Mouse (Mus musculus) spleen, postnatal 4 days (tissue): ENCODE measurements around the gene Scamp4.

Experiments
- DNase-seq, 2 experiments: peaks; one replicate each; pipeline ENCODE4 v3.0.0; 2022; ENCODE audit warnings: low spot score in 2 of 2

Gene Scamp4

DNA sequence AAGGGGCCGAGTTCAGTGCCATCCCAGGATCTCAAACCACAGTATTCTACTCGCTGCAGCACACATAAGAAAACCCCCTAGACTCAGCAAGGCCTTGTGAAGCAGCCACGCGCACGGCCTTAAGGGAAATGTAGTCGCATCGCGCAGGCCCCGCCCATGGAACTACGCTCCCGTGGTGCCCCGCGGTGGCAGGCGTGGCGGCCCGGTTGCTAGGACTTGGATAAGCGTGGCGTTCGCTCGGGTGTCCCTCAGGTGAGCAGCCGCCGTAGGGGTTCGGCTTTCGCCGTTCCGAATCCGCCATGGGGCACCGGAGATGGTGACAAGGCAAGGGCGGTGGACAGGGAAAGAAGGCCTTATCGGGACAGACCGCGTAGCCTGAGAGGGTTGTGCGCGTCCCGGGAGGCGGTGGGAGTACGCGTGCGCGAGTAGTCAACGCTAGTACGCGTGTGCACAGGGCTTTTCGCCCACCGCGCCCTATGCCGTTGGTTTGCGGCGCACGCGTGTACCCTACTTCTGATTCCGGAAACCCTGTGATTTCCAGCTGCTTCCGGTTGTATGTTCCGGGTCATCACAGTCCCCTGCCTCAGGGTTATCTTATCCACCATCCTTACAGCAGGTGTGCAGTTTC is at the start of gene Scamp4, which contains the start of gene Adat3:
Scamp4 (plus strand) TSS at position 175 of the 628 bp plus-strand sequence.
Adat3 (plus strand) TSS at position 183 of the 628 bp plus-strand sequence.
- DNase-seq, result peak; percentile 92 to 96

GRCm38 (mm10) chr10:80553575-80553974 is 49.1 kb upstream of the Scamp4 start:
- peak; percentile 78 to 84 for DNase-seq

DNA sequence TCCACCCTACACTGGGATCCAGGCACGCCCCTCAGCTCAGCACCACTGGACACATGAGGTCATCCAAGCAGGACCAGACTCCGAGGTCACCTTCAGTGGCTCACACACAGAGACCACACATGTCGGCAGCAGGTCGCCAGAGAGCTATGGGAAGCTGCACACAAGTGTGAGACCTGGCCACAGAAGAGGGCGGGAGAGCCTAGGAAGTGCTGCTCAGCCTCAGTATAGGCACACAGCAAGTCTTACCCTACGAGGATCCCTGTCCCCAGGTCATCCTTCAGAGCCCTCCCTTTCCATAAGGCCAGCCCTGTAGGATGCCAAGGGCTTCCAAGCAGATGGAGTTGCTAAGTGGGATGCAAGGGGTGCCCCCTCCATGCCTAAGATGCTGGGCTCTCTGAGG is 48.7 kb upstream of the Scamp4 start:
- no peak for DNase-seq

- peak; percentile 86 to 97 for DNase-seq
Measured at GRCm38 (mm10) chr10:80557346-80557965, 45.2 kb upstream of the Scamp4 start.

DNA sequence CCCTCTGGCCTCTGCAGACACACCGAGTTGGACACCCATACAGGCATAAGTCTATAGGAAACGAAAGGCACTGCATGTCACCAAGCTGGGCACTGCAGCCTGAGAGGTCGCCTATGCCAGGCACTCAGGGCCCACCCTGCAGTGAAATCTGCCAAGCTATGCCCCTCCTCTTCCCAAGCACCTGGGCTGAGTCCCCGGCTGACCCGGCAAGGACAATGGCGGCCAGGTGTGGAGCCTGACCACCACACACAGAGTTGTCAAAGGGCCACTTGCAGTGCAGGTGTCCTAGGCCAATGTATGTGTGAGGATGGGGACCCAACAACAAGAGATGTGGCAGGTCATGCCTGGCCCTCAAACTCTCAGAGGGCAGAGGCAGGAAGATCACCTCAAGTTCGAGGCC is 43.2 kb upstream of the Scamp4 start:
- DNase-seq, result no peak

- no peak for DNase-seq
Measured at GRCm38 (mm10) chr10:80560621-80561020, 42.1 kb upstream of the Scamp4 start.

DNA sequence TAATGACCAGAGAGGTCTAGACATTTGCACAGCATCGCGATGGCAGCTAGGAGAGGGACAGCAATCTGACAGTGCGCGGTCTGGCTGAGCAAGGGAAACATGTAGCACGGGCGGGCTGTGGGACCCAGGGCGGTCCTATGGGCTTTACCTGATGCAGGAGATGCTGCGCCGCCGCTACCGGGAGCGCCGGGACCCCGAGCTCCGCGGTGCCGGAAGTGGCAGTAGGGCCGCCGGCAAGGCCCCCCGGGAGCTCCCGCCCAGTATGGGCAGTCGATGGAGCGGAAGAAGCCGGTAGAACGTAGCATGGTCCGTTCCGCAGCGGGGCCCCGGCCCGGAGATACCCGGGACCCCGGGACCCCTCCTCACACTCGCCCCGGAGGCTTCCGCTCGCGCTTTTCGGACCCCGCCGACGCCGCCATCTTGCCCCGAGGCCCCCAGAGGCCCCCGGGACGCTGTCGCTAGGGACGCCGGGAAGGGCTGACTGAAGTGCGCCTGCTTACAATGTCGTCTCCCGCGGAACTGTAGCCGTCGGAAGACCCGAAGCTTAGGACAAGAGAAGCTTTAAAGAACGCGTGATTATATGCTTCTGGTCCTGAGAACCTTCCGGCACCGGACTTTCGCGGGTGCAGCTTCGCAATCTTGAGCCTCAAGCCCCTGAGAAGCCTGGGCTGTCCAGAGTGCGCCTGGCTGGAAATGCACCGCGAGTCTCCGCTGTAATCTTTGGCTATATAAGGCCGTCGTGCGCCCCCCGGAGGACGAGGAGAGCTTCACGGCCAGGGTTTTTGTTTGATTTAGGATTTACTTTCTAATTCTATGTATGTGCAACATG is 41.3 kb upstream of the Scamp4 start, which contains the start of gene Rexo1:
Rexo1 (minus strand) TSS at position 445 of the 829 bp plus-strand sequence.
- DNase-seq, result peak; percentile 94 to 97

- DNase-seq, result peak; percentile 91 to 98
Measured at GRCm38 (mm10) chr10:80566375-80567092, 36.1 kb upstream of the Scamp4 start.

DNA sequence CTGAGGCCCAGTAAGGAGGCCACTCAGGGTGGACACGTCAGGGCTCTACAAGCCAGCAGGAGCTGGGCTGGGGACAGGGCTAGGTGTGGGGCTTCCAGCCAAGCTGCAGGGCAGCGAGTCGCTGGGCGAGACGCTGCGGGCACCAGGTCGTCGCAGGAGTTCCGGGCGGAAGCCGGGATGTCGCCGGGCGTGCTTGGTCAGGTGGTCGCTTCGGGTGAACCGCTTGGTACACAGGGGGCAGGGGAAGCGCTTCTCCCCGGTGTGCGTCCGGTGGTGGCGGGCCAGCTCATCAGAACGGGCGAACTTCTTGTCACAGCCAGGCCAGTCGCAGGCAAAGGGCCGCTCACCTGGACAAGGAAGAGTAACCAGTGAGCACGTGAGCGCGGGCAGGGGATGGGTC is 33.8 kb upstream of the Scamp4 start:
- DNase-seq, result peak; percentile 32 to 73

DNA sequence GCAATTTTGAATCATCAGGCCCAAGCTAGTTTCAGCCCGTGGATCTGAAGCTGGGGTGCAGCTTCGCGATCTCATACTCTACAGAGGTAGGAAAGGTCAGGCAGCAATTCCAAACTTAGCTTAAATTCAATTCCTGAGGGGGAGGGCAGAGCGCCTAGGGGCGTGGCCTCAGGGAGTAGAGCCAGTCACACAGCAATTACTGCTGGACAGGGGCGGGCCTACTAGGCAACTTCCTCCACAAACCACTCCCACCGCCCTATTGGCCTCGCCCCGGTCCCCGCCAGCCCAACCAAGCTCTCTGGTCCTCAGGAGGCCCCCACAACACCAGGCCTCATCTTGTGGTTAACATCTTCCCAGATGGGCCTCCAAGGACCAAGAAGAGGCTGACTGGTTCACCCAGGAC is 33.0 kb upstream of the Scamp4 start:
- DNase-seq, result peak; percentile 92 to 93

DNA sequence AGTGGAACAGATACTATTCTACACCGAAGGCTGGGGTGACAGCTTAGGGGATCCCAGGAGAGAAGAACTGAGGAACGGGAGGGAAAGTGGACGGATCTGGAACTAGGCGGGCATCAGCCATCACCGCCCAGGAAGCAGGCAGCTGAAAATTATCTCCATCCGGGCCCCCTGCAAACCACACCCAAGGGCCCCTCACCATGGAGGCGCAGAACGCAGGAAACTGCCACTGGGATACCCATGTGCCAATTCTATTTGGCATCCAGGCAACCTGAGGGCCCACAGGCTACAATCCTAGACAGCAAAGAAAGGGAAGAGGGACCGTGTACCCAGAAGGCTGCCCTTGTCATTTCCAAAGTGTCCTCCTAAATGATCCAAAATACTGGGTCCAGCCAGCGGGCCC is 32.3 kb upstream of the Scamp4 start:
- peak; percentile 39 to 72 for DNase-seq

DNA sequence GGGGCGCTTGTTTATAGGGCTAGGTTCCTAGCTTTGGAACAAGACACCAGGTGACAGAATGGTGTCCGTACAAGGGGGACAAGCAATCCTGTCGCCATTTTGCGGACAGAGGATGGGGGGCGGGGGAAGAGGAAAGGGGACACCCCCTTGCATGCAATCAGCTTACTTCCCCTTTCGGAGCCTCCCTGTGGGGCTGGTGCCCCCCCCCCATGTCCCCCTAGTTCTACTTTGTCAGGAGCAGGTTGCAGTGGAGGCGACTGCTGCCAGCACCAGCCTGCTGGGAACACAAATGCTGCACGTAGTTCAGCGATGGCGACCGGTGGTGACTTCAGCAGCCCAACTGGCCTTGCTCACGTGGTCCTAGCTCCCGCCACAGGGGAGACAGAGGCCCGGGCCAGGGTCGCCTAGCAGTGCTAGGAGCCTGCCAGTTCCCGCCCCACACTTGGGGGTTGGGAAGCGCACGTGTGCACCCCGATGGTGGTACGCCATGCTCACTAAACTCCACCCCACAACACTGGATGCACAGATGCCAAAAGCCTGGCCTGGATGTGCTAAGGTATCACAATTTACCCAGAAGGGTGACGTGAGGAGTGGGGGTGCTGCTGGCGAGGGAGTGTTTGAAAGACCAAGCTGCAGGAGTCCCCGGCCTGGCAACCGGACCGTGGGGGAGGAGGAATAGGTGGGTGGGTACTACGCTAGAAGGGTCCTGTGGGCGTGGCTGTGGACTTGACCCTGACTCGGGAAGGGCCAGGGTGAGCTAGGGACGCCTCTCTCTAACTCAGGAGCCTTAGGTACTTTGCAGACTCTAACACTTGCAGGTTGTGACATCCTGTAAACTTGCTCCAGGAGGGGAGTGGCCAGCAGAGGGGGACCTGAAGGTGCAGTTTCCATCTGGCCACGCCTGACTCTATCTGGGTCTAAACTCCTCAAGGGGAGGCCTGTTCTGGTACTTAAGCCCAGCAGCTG is 31.5 kb upstream of the Scamp4 start:
- peak; percentile 69 to 78 for DNase-seq

DNA sequence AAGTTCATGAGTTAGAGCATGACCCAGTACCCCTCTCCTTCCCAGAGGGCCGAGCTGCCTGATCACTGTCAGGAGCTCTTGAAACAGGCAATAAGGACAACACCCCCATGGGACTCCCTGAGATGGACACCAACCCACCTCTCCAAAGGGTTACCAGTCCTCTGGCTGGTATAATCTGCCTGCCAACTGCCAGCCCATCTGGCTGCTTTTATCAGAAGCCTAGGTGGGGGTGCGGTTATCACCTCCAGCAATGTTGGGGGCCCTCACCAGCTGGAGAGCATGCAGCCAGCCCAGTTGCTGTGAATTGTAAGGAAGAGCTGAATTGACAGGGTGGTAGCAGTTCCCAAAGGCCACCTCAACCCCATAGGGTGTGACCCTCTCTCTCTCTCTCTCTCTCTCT is 30.2 kb upstream of the Scamp4 start:
- peak; percentile 78 to 81 for DNase-seq

DNA sequence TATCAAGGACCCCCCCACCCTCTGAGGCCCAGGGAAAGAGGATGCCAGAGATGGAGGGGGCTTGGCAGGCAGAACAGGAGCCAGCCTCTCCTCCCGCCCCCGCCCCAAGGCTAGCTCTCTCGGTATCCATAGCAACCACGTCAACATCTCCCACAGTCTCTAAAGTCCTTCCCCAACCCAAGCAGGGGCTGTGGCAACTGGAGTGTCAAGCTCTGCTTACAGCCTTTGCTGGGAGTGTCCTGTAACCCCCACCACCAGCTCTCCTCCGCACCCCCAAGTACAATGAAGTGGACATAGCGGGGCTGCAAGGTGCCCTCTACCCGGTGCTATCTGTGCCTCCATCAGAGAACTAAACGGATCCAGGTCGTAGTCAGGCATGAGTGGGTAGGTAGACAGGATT is 28.7 kb upstream of the Scamp4 start:
- no peak for DNase-seq

- no peak for DNase-seq
Measured at GRCm38 (mm10) chr10:80574896-80575295, 27.8 kb upstream of the Scamp4 start.

DNA sequence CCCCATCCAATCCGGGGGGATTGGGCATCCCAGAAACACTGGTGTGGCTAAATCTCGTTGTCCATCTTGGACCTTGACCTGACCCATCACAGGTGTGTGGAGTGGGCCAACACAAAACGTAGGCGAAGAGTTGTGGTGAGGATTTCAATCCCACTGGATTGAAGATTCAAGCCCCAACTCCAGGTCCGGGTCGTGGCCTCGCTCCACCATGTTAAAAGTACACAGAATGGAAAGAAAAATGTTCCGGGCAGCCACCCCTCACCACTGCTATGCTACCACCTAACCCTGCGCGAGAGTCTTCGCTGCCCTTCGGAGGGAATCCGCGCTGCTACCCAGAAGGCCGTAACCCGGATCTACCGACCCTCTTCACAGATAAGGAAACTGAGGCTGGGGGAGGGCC is 26.7 kb upstream of the Scamp4 start:
- peak in 1 of 2 experiments; percentile 70 for DNase-seq

- peak; percentile 79 to 90 for DNase-seq
Measured at GRCm38 (mm10) chr10:80576351-80577194, 26.1 kb upstream of the Scamp4 start.

GRCm38 (mm10) chr10:80577195-80578130 is 25.2 kb upstream of the Scamp4 start, which contains the start of gene Klf16:
Gene Klf16, minus strand, starts transcription at chr10:80577321.
- DNase-seq, result peak; percentile 100
